Mouse (Mus musculus) gastrocnemius, postnatal 14 days (tissue): Measurements from ENCODE around the gene Pex26. TPM values are rescaled to one million over a fixed set of nuclear protein-coding genes. Genes with fewer than 3 reads are reported as not detected.

Experiments
- DNase-seq: peaks from one replicate; pipeline ENCODE4 v3.0.0; 2021; ENCODE audit warnings: mixed read lengths
- intact Hi-C: fragments of 180-260 bp; cut with DNase I; formaldehyde crosslinking; loops from one replicate; pipeline ENCODE4 v1.15.1; 2025; ENCODE audit warnings: low total_unique reads
- total RNA-seq, 2 experiments: library from RNA; stranded (reverse); gene quantifications; 2 replicates each; pipeline ENCODE4 v1.2.3; 2021

Pex26 gene
- total RNA-seq, 2 experiments from 2014 or later: 2.7 to 3.5 TPM

DNA sequence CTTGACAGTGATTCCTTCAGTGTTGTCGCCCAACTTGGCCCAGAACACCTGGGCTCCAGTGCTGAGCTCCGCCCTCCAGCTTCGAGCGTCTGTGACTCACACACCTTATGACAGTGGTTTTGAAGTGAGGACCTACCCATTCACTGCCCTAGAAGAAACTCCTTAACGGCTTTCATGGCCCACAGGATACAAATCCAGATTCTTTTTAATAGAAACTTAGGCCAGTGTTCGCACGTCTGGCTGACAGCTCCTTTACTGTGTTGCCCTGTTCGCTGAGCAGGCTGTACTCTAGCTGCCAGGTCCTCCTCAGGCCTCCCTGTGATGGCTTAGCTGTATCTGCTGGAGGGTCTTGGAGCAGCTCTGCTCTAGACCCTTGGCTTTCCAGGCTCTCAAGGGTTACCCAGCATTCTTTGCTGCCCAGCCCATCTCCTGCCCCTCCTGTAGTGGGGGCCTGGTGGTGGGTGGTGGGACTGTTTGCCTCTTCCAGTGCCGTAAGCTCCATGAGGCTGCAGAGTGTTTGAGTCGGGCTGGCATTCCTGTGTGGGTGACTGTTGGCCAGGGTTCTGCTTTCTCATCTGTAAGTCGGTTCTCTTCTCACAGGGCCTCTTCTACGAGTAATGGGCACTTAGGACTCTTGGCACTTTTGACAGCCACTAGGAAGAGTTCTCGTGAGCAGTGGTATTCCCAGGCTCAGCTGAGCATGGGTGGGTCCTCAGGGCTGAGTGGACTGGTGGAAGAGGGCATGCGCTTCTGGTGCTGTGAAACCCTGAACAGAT lies 11.7 kb downstream of the Pex26 start:
- intact Hi-C loops: no loop called here
- no peak for DNase-seq

DNA sequence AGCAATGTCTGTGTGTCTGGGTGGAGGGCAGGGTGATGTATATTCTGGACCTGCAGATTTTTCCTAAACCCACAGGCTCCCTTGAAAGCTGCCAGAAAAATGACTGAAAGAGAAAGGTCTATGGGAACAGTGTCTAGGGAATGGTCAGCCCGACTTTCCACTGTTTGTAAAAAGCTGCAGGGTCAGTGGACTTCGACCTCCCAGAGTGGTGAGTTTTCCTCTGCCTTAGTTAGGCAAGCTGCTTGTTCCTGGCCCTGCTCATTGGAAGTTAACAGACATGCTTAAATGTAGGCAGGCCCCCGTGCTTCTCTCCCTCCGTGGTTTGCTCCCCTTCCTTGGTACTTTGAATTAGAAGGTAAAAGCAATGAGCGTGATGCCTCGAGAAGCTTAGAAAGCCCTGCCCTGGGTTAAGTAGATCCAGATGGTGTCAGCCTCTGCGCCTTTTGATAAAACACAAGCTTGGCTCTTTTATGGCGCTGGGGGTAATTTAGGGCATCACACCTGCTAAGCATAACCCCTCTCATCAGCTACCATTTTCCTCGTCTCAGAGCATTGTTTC lies 14.4 kb downstream of the Pex26 start:
- intact Hi-C loops: no loop called here
- no peak for DNase-seq

DNA sequence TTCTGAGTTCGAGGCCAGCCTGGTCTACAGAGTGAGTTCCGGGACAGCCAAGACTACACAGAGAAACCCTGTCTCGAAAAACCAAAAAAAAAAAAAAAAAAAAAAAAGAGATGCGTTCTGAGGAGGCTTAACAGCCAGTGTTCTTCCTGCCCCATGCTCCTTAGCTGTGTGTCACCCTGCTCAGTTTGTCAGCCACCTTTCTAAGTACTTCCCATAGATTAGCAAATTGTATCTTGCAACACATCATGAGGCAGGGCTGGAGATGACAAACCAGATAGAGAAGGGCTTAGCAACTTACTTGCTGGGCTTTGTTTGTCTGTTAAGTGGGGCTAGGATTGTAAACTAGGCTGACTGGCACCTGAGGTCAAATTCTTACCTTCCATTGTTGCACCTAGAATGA lies 17.0 kb downstream of the Pex26 start:
- intact Hi-C loops: no loop called here
- DNase-seq: no peak

DNA sequence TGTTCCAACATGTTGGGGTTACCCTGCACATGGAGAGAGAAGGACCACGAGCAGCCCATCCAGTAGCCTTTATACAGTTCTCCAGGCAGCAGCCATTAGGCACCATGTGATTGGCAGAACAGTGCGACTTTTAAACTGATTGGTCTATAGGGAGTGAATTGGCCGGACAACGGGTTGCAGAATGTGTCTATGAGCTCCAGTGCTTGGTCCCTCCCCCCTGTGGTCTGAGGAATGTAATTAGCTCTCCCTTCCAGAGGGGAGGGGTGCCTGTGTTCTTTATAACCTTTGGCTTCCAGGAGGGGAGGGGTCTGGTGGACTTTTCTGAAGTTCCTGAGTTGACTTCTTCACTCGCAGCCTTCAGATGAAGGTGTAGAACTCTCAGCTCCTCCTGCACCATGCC lies 18.6 kb downstream of the Pex26 start:
- no peak for DNase-seq
- intact Hi-C loops: no loop called here

DNA sequence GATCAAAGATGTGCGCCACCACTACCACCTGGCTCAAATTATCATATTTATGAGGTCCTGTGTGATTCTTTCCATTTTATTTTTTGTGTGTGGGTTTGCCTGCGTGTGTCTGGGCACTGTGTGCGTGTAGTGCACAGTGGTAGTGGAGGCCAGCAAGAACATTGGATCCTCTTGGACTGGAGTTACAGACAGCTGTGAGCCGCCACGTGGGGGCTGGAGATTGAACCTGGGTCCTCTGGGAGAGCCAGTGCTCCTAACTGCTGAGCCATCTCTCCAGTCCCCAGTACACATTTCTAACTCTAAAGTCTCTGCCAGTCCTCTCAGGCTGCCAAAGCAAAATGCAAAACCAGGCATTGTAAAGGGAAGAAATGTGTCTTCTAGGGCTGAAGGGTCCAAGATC lies 23.0 kb downstream of the Pex26 start:
- DNase-seq: no peak
- intact Hi-C loops: no loop called here

DNA sequence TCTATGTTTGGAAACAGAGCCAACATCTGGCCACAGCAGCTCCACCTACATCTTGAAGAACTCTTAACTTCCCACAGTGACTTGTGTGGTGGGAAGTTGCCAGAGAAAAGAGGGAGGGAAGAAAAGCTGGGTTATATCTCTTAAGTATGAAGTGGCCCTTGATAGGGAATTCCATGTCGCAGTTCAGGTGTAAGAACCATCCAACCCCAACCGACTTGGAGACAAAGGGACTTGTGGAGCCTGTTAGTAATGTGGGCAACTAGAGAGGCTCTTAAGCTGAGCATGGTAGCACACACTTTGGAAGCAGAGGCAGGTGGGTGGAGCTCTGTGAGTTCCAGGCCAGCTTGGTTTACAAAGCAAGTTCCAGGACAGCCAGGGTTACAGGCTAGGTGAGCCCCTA lies 26.1 kb downstream of the Pex26 start:
- intact Hi-C loops: no loop called here
- DNase-seq: no peak

DNA sequence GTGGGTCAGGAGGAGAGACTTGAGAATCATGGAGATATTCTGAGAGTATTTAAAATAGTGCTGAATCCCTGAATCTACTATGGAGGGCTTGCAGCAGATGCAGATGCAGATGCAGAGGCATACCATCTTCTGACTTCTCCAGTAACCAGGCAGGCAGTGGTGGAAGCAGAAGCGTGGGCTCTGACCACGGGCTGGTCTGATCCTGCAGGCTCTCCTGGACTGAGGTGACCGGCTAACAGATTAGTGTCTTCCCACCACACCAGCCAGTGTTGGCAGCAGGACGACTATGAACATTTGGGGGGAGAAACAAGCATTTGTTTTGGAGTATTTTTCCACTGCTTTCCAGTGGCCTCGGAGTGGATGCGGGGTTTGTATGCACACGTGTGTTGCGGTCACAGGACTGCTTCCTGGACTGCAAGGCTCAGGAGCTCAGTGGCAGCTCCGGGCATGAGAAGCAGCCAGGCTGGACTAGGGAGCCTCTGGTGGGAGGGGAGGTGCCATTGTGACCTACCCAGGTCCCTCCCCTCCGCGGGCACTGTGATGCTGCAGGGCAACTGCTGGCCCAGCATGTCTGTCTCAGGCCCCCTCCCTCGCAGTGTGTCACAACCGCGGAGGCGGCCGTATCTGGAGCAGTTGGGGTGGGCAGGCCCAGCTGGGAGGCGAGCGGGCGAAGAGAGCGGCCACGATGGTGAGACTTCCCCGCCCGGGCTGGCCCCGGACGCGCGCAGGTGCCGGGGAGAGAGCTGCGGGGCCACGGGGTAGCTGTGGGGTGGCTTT lies 26.9 kb downstream of the Pex26 start, which contains the start of gene Tuba8:
Gene Tuba8, plus strand, starts transcription at position 548 of the 777 bp plus-strand sequence.
- intact Hi-C loops: no loop called here
- DNase-seq: peak; percentile 84

DNA sequence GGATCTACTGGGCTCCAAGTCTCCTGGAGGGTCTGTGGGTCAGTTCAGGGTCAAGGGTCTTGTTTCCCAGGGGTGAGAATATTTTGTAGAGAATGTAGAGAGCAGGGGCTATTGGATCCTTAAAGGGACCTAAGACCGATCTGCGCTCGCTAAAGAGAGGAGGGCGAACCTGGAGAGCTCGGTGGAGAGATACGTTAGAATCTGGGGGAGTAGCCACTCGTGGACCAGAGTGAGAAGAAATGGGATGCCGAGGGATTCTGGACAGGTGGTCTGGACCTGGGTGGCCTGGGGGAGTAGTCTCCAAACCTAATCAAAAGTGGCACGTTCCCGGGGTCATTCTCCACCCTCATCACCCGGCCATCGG lies 27.4 kb downstream of the Pex26 start:
- intact Hi-C loops: no loop called here
- no peak for DNase-seq

DNA sequence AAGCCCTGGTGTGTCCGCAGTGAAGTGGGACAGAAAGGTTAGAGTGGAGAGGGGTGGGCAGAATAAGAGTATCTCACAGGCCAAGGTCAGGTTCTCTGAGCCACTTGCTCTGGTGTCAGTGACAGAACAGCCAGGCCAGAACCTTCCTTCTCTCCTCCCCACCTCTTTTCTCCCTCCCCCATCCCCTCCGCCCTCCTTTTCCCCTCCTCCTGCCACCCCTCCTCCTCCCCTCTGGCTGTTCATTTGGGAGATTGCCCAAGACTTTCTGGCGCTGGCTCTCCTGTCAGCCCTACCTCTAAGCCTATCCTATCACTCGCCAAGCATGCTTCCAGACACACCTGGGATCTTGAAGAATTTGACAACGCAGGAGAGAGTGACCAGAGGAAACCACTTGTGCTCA lies 28.3 kb downstream of the Pex26 start:
- intact Hi-C loops: no loop called here
- DNase-seq: peak; percentile 61

DNA sequence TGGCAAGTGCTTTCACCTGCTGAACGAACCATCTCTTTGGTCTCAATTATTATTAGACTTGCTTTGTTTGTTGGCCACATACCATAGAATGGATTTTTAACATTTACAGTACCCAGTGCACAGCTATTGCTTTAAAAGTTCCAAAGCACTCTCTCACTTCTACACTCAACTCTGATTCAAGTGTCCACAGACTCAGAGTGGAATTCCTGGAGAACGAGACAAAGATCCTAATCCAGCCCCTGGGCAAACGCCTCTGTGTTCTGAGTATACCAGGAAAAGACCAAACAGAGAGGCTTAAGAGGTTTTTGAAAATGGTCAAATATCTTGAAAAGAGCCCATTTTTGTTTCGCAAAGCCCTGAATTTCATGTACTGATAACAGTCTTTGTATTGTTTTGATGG lies 29.5 kb downstream of the Pex26 start:
- intact Hi-C loops: no loop called here

DNA sequence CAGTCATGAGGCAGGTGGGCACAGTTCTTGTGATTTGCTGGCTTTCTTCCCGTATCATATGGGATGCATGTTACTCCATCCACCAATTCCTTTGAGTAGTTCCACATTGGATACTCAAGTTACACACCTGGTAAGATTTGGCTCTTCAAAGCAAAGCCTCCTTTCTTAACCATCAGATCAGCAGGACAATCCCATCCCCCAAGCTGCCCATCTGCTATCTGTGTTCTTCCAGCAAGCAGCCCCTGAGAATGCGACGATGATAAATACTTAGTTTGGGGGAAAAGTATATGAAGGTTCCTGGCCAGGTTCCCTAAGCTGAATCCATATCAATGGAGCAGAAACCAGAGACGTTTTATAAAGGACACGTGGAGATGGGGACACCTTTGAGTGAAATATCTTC lies 30.8 kb downstream of the Pex26 start:
- no peak for DNase-seq

More for the DNA sequence above, 29.5 kb downstream of the Pex26 start:
- DNase-seq: no peak

DNA sequence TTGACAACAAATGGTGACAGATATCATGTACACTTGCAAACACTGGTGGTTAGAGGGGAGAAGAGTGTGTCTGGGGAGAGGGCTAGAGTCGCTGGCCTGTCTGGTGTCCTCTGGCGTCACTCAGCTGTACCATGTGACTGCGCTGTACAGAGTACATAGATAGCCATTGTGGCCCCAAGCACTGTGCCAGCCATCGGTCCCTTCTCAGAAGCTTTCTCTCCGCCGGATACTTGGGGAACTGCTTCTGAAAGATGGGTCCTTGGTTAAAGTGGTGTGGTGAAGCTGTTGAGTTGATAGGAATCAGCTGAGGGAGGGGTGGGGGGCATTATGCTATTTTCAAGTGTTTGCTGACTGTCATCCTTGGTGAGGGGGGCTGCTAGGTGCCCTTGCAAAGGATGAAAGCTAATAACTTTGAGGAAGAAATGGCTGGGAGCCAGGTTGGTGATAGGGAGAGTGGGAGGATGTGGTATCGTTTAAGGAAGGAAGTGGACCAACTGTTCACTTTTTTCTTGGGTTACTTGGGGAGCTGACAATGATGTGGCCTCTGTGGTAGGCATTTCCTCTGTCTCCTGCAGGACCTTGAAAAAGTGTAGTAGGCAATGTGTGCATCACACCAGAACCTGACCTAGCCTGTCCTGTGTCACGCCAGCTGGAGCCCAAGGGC lies 31.3 kb downstream of the Pex26 start:
- DNase-seq: no peak
- intact Hi-C loops: no loop called here

More for the DNA sequence above, 30.8 kb downstream of the Pex26 start:
- intact Hi-C loops: no loop called here

DNA sequence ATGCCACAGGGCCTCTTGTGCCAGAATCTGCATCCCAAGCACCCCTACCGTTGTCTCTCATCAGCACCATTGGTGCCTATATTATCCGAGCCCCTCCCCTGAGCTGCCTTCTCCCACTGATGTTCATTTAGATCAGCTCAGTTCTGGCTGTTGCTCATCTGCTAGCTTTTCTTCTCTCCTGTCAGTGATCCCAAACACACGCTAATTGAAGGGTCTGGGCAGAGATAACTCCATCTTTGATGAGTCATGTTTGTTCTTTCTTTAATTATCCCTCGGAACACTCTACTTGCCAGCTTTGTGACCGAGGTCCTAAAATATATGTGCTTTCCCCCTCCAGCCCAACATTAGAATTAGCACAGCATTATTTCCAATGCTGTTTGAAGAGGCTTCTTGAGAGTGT lies 31.9 kb downstream of the Pex26 start:
- DNase-seq: no peak
- intact Hi-C loops: no loop called here

DNA sequence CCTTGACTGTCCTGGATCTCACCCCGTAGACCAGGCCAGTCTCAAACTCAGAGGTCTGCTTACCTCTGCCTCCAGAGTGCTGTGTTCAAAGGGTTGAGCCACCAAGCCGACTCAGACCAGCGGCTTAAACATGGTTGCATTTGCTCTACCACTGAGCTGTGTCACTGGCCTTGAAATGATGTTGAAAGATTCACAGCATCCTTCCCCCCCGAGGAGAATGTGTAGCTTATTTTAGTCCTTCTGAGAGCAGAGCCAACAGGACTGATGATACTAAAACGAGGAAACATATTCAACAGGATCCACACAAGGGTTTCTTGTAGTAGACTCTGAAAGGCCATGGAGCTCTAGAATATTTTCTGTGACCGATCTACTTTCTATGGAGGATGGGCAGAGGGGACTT lies 32.4 kb downstream of the Pex26 start:
- DNase-seq: no peak
- intact Hi-C loops: no loop called here

DNA sequence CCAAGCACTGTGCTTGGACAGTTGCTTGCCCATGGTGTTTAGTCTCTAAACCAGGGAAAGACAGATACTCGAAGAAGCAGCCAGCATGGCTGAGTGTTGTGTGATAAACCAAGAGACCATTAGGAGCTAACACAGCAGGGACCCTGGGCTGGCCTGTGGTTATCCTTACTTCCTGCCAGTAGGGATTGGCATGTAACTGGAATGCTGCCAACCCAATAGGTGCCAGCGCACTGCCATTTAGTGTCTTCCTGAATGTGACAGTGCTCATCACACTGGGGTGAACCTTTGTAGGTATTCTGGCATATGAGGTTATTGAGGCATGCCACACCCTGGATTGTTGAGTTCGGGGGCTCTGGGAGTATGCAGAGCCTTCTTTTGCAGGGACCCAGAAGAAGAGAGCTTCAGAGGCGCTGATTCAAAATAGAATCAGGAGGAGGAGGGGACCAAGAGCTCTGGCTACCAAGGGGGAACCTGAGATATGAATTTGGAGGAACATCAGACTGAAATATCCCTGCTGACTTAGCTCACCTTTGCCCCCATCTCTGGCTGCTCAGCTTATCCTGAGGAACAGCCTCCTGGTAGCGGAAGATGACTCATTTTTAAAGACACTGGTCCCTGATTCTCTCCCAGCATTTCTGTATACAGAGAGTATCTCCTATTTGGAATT lies 33.3 kb downstream of the Pex26 start:
- intact Hi-C loops: no loop called here
- DNase-seq: peak; percentile 31

DNA sequence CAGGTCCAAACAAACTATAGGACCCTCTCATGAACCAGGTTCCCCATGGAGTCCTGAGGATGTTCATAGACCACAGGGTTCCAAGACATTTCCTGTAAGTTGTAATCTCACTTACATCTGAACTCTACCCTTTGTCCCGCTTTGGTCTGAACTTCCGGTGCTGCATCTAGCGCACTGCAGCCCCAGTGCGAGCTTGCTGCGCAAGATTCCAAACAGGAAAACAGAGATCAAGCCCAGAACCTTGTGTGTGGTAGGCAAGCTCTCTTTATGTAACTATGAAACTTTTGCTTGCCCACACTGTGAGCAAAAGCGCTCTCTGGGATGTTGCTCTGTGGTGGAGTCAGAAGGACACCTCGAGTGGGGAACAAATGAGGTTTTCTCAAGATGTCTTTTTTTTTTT lies 34.5 kb downstream of the Pex26 start:
- DNase-seq: no peak
- intact Hi-C loops: no loop called here

DNA sequence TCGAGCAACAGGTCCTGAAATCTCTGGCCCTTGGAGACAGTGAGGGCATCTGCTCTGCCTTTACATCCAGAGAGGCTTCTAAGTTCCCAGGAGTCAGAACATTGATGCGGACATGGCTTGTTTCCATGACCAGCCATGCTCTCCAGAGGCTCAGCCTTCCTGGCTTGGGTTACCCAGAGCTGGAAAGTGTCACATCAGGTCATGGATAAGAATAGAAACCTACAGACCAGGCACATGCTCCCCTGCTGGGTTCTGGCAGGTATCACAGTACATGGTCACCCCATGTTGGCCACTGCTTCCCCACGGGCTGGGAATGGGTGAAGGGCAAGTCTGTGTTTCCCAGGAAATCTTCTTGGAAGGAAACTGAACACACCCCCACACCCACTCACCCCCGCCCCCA lies 35.9 kb downstream of the Pex26 start:
- DNase-seq: peak; percentile 43
- intact Hi-C loops: no loop called here

DNA sequence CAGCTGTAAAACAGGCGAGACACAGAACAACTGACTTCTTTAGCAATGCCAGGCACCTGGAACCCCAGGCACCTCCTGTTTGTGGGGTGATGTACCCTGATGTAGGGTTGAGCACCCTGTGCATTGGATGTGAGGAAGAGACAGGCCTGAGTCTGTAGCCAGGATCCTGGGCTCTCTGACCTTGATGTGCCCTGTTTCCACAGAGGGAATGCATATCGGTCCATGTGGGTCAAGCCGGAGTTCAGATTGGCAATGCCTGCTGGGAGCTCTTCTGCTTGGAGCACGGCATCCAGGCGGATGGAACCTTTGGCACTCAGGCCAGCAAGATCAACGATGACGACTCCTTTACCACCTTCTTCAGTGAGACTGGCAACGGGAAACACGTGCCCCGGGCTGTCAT lies 36.7 kb downstream of the Pex26 start:
- intact Hi-C loops: no loop called here

DNA sequence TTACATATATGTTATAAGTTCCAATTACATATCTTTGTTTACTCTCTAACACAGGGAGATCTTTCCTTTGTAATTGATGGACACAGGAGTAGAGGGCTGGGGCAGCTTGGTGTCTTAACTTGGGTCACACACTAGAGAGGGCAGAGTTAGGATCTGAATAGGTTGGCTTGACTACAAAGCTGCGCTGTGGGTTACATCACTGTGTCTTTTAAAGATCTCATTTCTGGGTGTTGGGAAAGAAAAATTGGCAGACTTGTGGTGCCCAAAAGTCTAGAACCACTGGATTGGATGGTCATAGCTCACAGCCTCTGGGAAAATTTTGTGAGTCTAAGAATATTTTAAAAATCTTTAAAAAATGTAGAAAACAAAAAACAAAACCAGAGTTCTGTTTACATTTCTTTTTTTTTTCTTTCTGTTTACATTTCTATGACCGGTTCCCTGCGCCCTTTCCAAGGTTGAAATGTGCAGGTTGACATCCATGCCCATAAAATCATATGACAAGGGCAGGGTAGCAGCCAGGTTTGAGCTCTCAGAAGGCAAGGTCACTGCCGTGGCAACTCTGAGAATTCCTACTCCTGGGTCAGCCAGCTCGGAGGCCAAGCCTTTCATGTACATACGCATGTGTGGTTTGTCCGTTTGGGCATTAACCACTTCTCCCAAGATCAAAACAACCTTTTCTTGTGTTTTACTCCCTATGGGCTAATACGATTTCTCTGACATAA lies 38.6 kb downstream of the Pex26 start:
- intact Hi-C loops: no loop called here
- no peak for DNase-seq

More for the DNA sequence above, 36.7 kb downstream of the Pex26 start:
- DNase-seq: no peak
